Mouse (Mus musculus) kidney, postnatal 0 days (tissue): ENCODE data around the gene Tex33. TPM values are rescaled to one million over a fixed set of nuclear protein-coding genes. Genes with fewer than 3 reads are reported as not detected.

ENCODE experiments used
- ATAC-seq: fragments of 200-750 bp; cut with Nextera tagmentation; replicated peaks from 2 replicates; pipeline ENCODE4 v1.8.0; 2017; ENCODE audit warnings: low read depth, moderate number of reproducible peaks, moderate TSS enrichment, moderate library complexity; ENCODE audit not compliant: low FRiP score
- DNase-seq: peaks from one replicate; pipeline ENCODE4 v3.0.0-alpha.2; 2016; ENCODE audit warnings: low spot score
- H3K27ac ChIP-seq: fragments of 300-500 bp; sonication (generic); 2 replicates; pipeline ENCODE4 v1.5.1; 2014; ENCODE audit warnings: mild to moderate bottlenecking
- H3K27me3 ChIP-seq: fragments of 300-500 bp; sonication (generic); 2 replicates; pipeline ENCODE4 v1.6.1; 2014; ENCODE audit warnings: low read length, mixed read lengths; ENCODE audit not compliant: insufficient read depth
- H3K36me3 ChIP-seq: fragments of 300-500 bp; sonication (generic); 2 replicates; pipeline ENCODE4 v1.6.1; 2014; ENCODE audit warnings: low read length, mixed read lengths; ENCODE audit not compliant: insufficient read depth
- H3K4me1 ChIP-seq: fragments of 300-500 bp; sonication (generic); replicated peaks from 2 replicates; pipeline ENCODE4 v1.6.1; 2014; ENCODE audit warnings: antibody characterized with exemption, low read length, mixed read lengths; ENCODE audit not compliant: insufficient read depth
- H3K4me2 ChIP-seq: fragments of 300-500 bp; sonication (generic); 2 replicates; pipeline ENCODE4 v1.6.1; 2014; ENCODE audit warnings: mild to moderate bottlenecking, low read length, moderate library complexity, mixed read lengths
- H3K4me3 ChIP-seq: fragments of 300-500 bp; sonication (generic); replicated peaks from 2 replicates; pipeline ENCODE4 v1.5.1; 2014; ENCODE audit warnings: low read depth, low read length
- H3K9ac ChIP-seq: fragments of 300-500 bp; sonication (generic); 2 replicates; pipeline ENCODE4 v1.6.1; 2014; ENCODE audit warnings: low read depth, low read length
- H3K9me3 ChIP-seq: fragments of 300-500 bp; sonication (generic); replicated peaks from 2 replicates; pipeline ENCODE4 v1.6.1; 2016; ENCODE audit warnings: low read length, inconsistent platforms, mixed read lengths
- CTCF ChIP-seq: IDR thresholded peaks from 2 replicates; pipeline ENCODE4 v1.5.1; 2016; ENCODE audit warnings: antibody characterized with exemption, low read depth, mild to moderate bottlenecking, moderate library complexity
- WGBS: fragments of 180-500 bp; shearing (Covaris S2); extraction: QIAGEN DNeasy Blood & Tissue Kit; methylation state at CpG from one replicate; pipeline ENCODE4 v1.1.7; 2014; 5-methylcytosine and 5-hydroxymethylcytosine counted together
- polyA plus RNA-seq: library from polyadenylated mRNA; unstranded; fragments of >200 nt; fragmentation: Nextera tagmentation; extraction: Ambion mirVana; gene quantifications from 2 replicates; pipeline ENCODE4 v1.2.1, GENCODE M21; 2015

The Tex33 gene
- polyA plus RNA-seq, 1 experiment from 2014 or later: not detected

- no peaks in the 10 kb centered on the region for H3K36me3 ChIP-seq
- no peaks in the 10 kb centered on the region for H3K27me3 ChIP-seq
- peak overlapping the region; percentile 50; the same call in 1 of the 2 replicates for H3K27ac ChIP-seq
- peaks cover 21% of the 10 kb centered on the region for H3K4me1 ChIP-seq
- H3K9ac ChIP-seq: no peak overlapping the region
- no peak overlapping the region for H3K4me3 ChIP-seq
- 47% methylated on average over 7 of the region's 7 CpGs for WGBS
- H3K9me3 ChIP-seq: no peaks in the 10 kb centered on the region
- ATAC-seq (no peak), DNase-seq (no peak)
- 0 out of 2 replicates have a peak overlapping the region, but pooled peaks have one; percentile 4 for H3K4me2 ChIP-seq
- TF ChIP-seq CTCF: no peak
These were observed 6.7 kb upstream of the Tex33 start for GRCm38 (mm10) chr15:78402423-78402822.

GRCm38 (mm10) chr15:78401921-78402320 is 6.2 kb upstream of the Tex33 start:
- Histone ChIP-seq H3K36me3 (no peaks in the 10 kb centered on the region), H3K4me1 (peaks cover 16% of the 10 kb centered on the region), H3K27me3 (no peaks in the 10 kb centered on the region), H3K9me3 (no peaks in the 10 kb centered on the region), H3K4me2 (no peak overlapping the region), H3K4me3 (no peak overlapping the region), H3K9ac (0 out of 2 replicates have a peak overlapping the region, but pooled peaks have one; percentile 10), H3K27ac (peak overlapping the region; percentile 50; the same call in 1 of the 2 replicates)
- no peak for ATAC-seq
- WGBS: 45% methylated on average over 4 of the region's 4 CpGs
- TF ChIP-seq CTCF: no peak
- DNase-seq: no peak

- Histone ChIP-seq H3K4me1 (peaks cover 16% of the 10 kb centered on the region), H3K9me3 (no peaks in the 10 kb centered on the region), H3K27ac (no peak overlapping the region), H3K4me2 (no peak overlapping the region), H3K9ac (no peak overlapping the region), H3K4me3 (no peak overlapping the region), H3K36me3 (no peaks in the 10 kb centered on the region), H3K27me3 (no peaks in the 10 kb centered on the region)
- WGBS: 74% methylated on average over 6 of the region's 6 CpGs
- no peak for ATAC-seq
- peak; percentile 31 for DNase-seq
- no peak for TF ChIP-seq CTCF
These were observed 5.6 kb upstream of the Tex33 start for GRCm38 (mm10) chr15:78401345-78401744.

GRCm38 (mm10) chr15:78390855-78391254 is 4.9 kb downstream of the Tex33 start:
- no peaks in the 10 kb centered on the region for H3K4me1 ChIP-seq
- no peak overlapping the region for H3K4me3 ChIP-seq
- no peak overlapping the region for H3K4me2 ChIP-seq
- no peaks in the 10 kb centered on the region for H3K36me3 ChIP-seq
- ATAC-seq (no peak), DNase-seq (no peak)
- no peak overlapping the region for H3K9ac ChIP-seq
- H3K27me3 ChIP-seq: no peaks in the 10 kb centered on the region
- no peak for TF ChIP-seq CTCF
- WGBS: 79% methylated on average over 3 of the region's 3 CpGs
- no peak overlapping the region for H3K27ac ChIP-seq
- no peaks in the 10 kb centered on the region for H3K9me3 ChIP-seq

- Histone ChIP-seq H3K4me3 (no peak overlapping the region), H3K4me2 (no peak overlapping the region), H3K9ac (no peak overlapping the region), H3K27me3 (no peaks in the 10 kb centered on the region), H3K4me1 (no peaks in the 10 kb centered on the region), H3K36me3 (no peaks in the 10 kb centered on the region), H3K9me3 (no peaks in the 10 kb centered on the region), H3K27ac (no peak overlapping the region)
- WGBS: 95% methylated on average over 1 of the region's 1 CpGs
- ATAC-seq: no peak
- DNase-seq: no peak
- no peak for TF ChIP-seq CTCF
These were observed 10.1 kb downstream of the Tex33 start for GRCm38 (mm10) chr15:78385564-78385963.

- 61% methylated on average over 7 of the region's 7 CpGs for WGBS
These were observed 11.2 kb downstream of the Tex33 start for GRCm38 (mm10) chr15:78384220-78385116.

More at GRCm38 (mm10) chr15:78384220-78385116, 11.2 kb downstream of the Tex33 start:
- DNase-seq: no peak
- Histone ChIP-seq H3K4me1 (no peaks in the 10 kb centered on the region), H3K27ac (no peak overlapping the region), H3K36me3 (no peaks in the 10 kb centered on the region), H3K4me2 (no peak overlapping the region), H3K4me3 (no peak overlapping the region), H3K9me3 (no peaks in the 10 kb centered on the region), H3K27me3 (no peaks in the 10 kb centered on the region), H3K9ac (no peak overlapping the region)
- no peak for ATAC-seq
- no peak for TF ChIP-seq CTCF
